In genomic region chr10:95695603-95696252, GRCm38 (mm10) we compare ENCODE assay signal across 16 mouse cellular contexts. TPM values are rescaled to one million over a fixed set of nuclear protein-coding genes. Genes with fewer than 3 reads are reported as not detected.
DNase-seq lines count a peak whose midpoint lies in the region; ATAC-seq and TF ChIP-seq lines count a peak whose summit lies in the region.
"Had no signal": no experiment of that assay in that cellular context is flagged by ENCODE, and none has a peak within 500 bp of the region (broad histone marks: within the 10 kb centered on the region; RNA-seq: fewer than 3 reads in every experiment).

No protein-coding gene starts in this region.

- H3K36me3 ChIP-seq in heart, embryonic 16.5 days (ENCODE audit: control insufficient read depth, insufficient read depth) = no peaks in the 10 kb centered on the region
- H3K36me3 ChIP-seq in heart, adult 2 months (ENCODE audit: control insufficient read depth, insufficient read depth, low read length) = no peaks in the 10 kb centered on the region
- H3K36me3 ChIP-seq in midbrain, embryonic 10.5 days = no peaks in the 10 kb centered on the region
- H3K36me3 ChIP-seq in midbrain, embryonic 16.5 days (ENCODE audit: control insufficient read depth, insufficient read depth, low read length) = no peaks in the 10 kb centered on the region
- no peaks in the 10 kb centered on the region for H3K36me3 ChIP-seq in liver, postnatal 0 days (replicated peaks; ENCODE audit: insufficient read depth, low read length)
- H3K36me3 ChIP-seq: forebrain, embryonic 12.5 days had no signal

- H3K9me3 ChIP-seq in heart, embryonic 16.5 days (replicated peaks; ENCODE audit: control insufficient read depth, low read length) = no peaks in the 10 kb centered on the region
- H3K9me3 ChIP-seq in midbrain, embryonic 10.5 days (replicated peaks) = no peaks in the 10 kb centered on the region
- no peaks in the 10 kb centered on the region for H3K9me3 ChIP-seq in midbrain, embryonic 16.5 days (replicated peaks; ENCODE audit: control insufficient read depth, low read length, poor library complexity, severe bottlenecking)
- H3K9me3 ChIP-seq in liver, postnatal 0 days (ENCODE audit: low read length) = no peaks in the 10 kb centered on the region
- H3K9me3 ChIP-seq: forebrain, embryonic 12.5 days had no signal

- no peak for TF ChIP-seq POLR2A in heart, adult 2 months (IDR thresholded peaks at IDR 0.05; ENCODE audit: insufficient read depth, low read depth, low read length)

- intact Hi-C loops in heart, adult 2 months (cut with DNase I) = no loop called here

- no peaks in the 10 kb centered on the region for H3K79me2 ChIP-seq in heart, adult 2 months (replicated peaks; ENCODE audit: control insufficient read depth, insufficient read depth, low read length)

- no peak overlapping the region for H3K4me3 ChIP-seq in heart, embryonic 16.5 days (ENCODE audit: low read length)
- no peak overlapping the region for H3K4me3 ChIP-seq in heart, adult 2 months
- H3K4me3 ChIP-seq in midbrain, embryonic 10.5 days = no peak overlapping the region
- H3K4me3 ChIP-seq in midbrain, embryonic 16.5 days (ENCODE audit: low read depth, low read length) = no peak overlapping the region
- no peak overlapping the region for H3K4me3 ChIP-seq in liver, postnatal 0 days (ENCODE audit: low read depth, low read length)
- H3K4me3 ChIP-seq: forebrain, embryonic 12.5 days had no signal

- no peak overlapping the region for H3K4me2 ChIP-seq in heart, embryonic 16.5 days (ENCODE audit: low read depth, low read length)
- no peak overlapping the region for H3K4me2 ChIP-seq in midbrain, embryonic 16.5 days (ENCODE audit: low read length)
- H3K4me2 ChIP-seq in liver, postnatal 0 days (ENCODE audit: low read depth, low read length) = no peak overlapping the region
- H3K4me2 ChIP-seq: forebrain, embryonic 12.5 days had no signal

- no peak for ATAC-seq in heart, embryonic 16.5 days (replicated peaks; ENCODE audit: extremely low read depth, insufficient read depth, low FRiP score)
- no peak for ATAC-seq in midbrain, embryonic 16.5 days
- ATAC-seq in liver, postnatal 0 days = peak; percentile 93
- ATAC-seq: inflammation-experienced regulatory T-cells, adult 6 months had no signal

- H3K27ac ChIP-seq in heart, embryonic 16.5 days (ENCODE audit: low read length) = peak overlapping the region; percentile 11; the same call in 1 of the 2 replicates
- H3K27ac ChIP-seq in heart, adult 2 months = no peak overlapping the region
- H3K27ac ChIP-seq in midbrain, embryonic 10.5 days (replicated peaks) = peak overlapping the region; percentile 24
- H3K27ac ChIP-seq in midbrain, embryonic 16.5 days (ENCODE audit: low read length) = no peak overlapping the region
- peak overlapping the region; percentile 49 for H3K27ac ChIP-seq in liver, postnatal 0 days (ENCODE audit: low read depth)
- H3K27ac ChIP-seq: forebrain, embryonic 12.5 days had no signal

- no peak for TF ChIP-seq CTCF in heart, adult 2 months (IDR thresholded peaks at IDR 0.05)
- no peak for TF ChIP-seq CTCF in liver, postnatal 0 days (IDR thresholded peaks at IDR 0.05; ENCODE audit: low read depth)

- H3K4me1 ChIP-seq in heart, embryonic 16.5 days (ENCODE audit: control insufficient read depth, insufficient read depth, low read length) = no peaks in the 10 kb centered on the region
- peaks cover 3% of the 10 kb centered on the region for H3K4me1 ChIP-seq in heart, adult 2 months (ENCODE audit: control insufficient read depth, insufficient read depth, low read length)
- peaks cover 17% of the 10 kb centered on the region for H3K4me1 ChIP-seq in midbrain, embryonic 10.5 days
- no peaks in the 10 kb centered on the region; the same call in none of the 2 replicates for H3K4me1 ChIP-seq in midbrain, embryonic 16.5 days (ENCODE audit: control insufficient read depth, insufficient read depth, low read length)
- no peaks in the 10 kb centered on the region for H3K4me1 ChIP-seq in liver, postnatal 0 days (ENCODE audit: insufficient read depth)

- H3K9ac ChIP-seq in heart, embryonic 16.5 days (ENCODE audit: low read length) = no peak overlapping the region
- no peak overlapping the region for H3K9ac ChIP-seq in heart, adult 2 months (ENCODE audit: low read depth, low read length)
- H3K9ac ChIP-seq in midbrain, embryonic 16.5 days (ENCODE audit: low read depth, low read length) = no peak overlapping the region
- no peak overlapping the region for H3K9ac ChIP-seq in liver, postnatal 0 days (replicated peaks)
- H3K9ac ChIP-seq: forebrain, embryonic 12.5 days had no signal

- WGBS in heart, embryonic 16.5 days = 76% methylated on average over 18 of the region's 18 CpGs
- 74% methylated on average over 18 of the region's 18 CpGs for WGBS in heart, adult 2 months
- 81% methylated on average over 18 of the region's 18 CpGs for WGBS in midbrain, embryonic 10.5 days
- 87% methylated on average over 18 of the region's 18 CpGs for WGBS in midbrain, embryonic 16.5 days
- 75% methylated on average over 18 of the region's 18 CpGs for WGBS in liver, postnatal 0 days (ENCODE audit: insufficient replicate concordance)

- no peaks in the 10 kb centered on the region for H3K27me3 ChIP-seq in heart, embryonic 16.5 days (ENCODE audit: control insufficient read depth, insufficient read depth, low read length)
- H3K27me3 ChIP-seq in heart, adult 2 months (ENCODE audit: control insufficient read depth, insufficient read depth, low read length) = no peaks in the 10 kb centered on the region
- H3K27me3 ChIP-seq in midbrain, embryonic 10.5 days (ENCODE audit: low read depth, poor library complexity, severe bottlenecking) = no peaks in the 10 kb centered on the region
- no peaks in the 10 kb centered on the region for H3K27me3 ChIP-seq in midbrain, embryonic 16.5 days (ENCODE audit: control insufficient read depth, insufficient read depth, low read depth, low read length)
- H3K27me3 ChIP-seq in liver, postnatal 0 days (ENCODE audit: insufficient read depth, low read length) = no peaks in the 10 kb centered on the region
- H3K27me3 ChIP-seq: forebrain, embryonic 12.5 days had no signal

- no peak for TF ChIP-seq EP300 in heart, adult 2 months (IDR thresholded peaks at IDR 0.05; ENCODE audit: insufficient read depth, low read depth, low read length)
- TF ChIP-seq EP300 in liver, postnatal 0 days (IDR thresholded peaks at IDR 0.05; ENCODE audit: low read depth) = peak; percentile 47; the same call in 1 of the 2 replicates

- DNase-seq in adrenal gland, postnatal 14 days = peak; percentile 53
- DNase-seq in adrenal gland, postnatal 25 days = no peak
- no peak for DNase-seq in heart, adult 2 months
- no peak for DNase-seq in midbrain, embryonic 10.5 days (ENCODE audit: low spot score)
- DNase-seq in liver, postnatal 0 days = peak; percentile 45
- no peak for DNase-seq in left cerebral cortex, adult 9 months (ENCODE audit: low spot score in 2 of 2)
- DNase-seq: cerebellum, adult 9-11 months; midbrain, embryonic 14.5 days had no signal

RNA-seq across cellular contexts. Expression of gene Anapc15-ps, which starts 22.5 kb away (rescaled TPM):
- total RNA-seq in adrenal gland, postnatal 14 days (2021) = not detected in 2 replicates
- not detected in 2 replicates for total RNA-seq in adrenal gland, postnatal 25 days (2021)
- 0.71 TPM in 1 of 2 replicates, not detected in the other for polyA plus RNA-seq in heart, embryonic 16.5 days (2015; fragmentation: Nextera tagmentation; extraction: Ambion mirVana)
- total RNA-seq in heart, adult 2 months (2021) = not detected
- not detected in 2 replicates for polyA plus RNA-seq in heart, adult 2 months (2012; rRNA removed)
- polyA plus RNA-seq in midbrain, embryonic 10.5 days (2016; fragmentation: Nextera tagmentation; extraction: Ambion mirVana) = not detected in 2 replicates
- not detected in 2 replicates for polyA plus RNA-seq in midbrain, embryonic 16.5 days (2015; fragmentation: Nextera tagmentation; extraction: Ambion mirVana)
- not detected in 2 replicates for polyA plus RNA-seq in liver, postnatal 0 days (2015; fragmentation: Nextera tagmentation; extraction: Ambion mirVana)
- total RNA-seq: gastrocnemius, postnatal 4 days; layer of hippocampus, postnatal 25 days; neutrophil, adult 5-6 weeks had no signal
- polyA plus RNA-seq: forebrain, embryonic 12.5 days; inflammation-experienced regulatory T-cells, adult 6 months; midbrain, embryonic 14.5 days; thymus, postnatal 0 days had no signal

Comparison
In these comparisons a context has a peak if more than half of its experiments do, and no peak if none do; other contexts are left out.
1. DNase-seq: peak in adrenal gland, postnatal 14 days (single experiment) and liver, postnatal 0 days (single experiment); none in adrenal gland, postnatal 25 days (single experiment), heart, adult 2 months (0 of 2), midbrain, embryonic 10.5 days (single experiment) and left cerebral cortex, adult 9 months (0 of 2).
2. H3K27ac ChIP-seq: peak in heart, embryonic 16.5 days (single experiment), midbrain, embryonic 10.5 days (single experiment) and liver, postnatal 0 days (single experiment); none in heart, adult 2 months (single experiment) and midbrain, embryonic 16.5 days (single experiment).